Mouse (Mus musculus) frontal cortex, postnatal 36 days (tissue): ENCODE results near the gene Zfp619.
"Not testable (repeated sequence)": the region's sequence is repeated elsewhere in the genome, so short reads cannot be mapped to it uniquely, and the experiment has no call there.

Experiments used
- DNase-seq, 2 experiments: peaks; one replicate each; pipeline ENCODE4 v3.0.0; 2022; ENCODE audit warnings: low spot score in 2 of 2

The Zfp619 gene

DNA sequence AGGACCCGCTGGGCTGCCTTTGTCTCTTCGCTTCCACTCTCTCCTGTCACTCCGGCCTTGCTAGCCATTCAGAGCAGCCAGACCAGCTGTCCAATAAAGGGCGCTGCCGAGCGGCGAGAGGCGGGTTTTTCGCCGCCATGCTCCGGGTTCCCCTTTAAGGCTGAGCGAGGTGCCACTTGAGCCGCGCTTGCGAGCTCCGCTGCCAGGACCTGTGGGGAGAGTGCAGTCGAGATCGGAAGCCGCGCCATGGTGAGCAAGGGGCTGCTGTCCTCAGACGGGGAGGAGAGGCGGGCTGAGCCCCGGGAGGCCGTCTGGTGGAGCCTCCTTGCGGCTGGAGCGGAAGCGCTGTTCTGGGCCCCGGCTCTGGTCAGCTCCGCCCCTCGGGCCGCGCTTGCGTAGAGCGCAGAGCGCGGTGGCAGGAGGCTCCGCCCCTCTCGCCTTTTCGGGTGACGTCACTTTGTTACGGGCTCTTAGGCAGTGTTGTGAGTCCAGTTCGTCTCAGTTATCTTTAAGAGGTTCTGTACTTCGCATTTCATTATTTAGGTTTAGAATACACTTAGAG, at the start of gene Zfp619:
Zfp619 (plus strand) TSS at position 151 of the 562 bp plus-strand sequence.
- peak; percentile 95 for DNase-seq

DNA sequence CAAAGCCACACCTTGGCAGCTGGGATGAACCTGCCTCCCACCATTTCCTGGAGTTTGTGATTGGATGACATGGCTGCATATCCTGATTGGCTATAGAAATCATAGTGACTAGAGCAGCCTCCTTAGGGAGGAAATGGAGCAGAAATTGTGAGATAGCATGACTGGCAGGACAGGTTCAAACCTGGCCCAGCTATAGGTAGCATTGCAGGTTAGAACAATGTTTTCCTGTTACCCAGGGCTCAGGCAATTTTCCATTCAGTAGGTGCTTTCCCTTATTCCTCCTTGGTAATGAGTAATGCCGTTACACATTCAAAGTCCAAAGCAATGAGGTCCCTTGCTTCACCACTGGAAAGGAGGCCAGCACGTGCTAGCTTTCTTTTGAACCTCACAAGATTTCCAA, 38.6 kb upstream of the Zfp619 start:
- no peak for DNase-seq

DNA sequence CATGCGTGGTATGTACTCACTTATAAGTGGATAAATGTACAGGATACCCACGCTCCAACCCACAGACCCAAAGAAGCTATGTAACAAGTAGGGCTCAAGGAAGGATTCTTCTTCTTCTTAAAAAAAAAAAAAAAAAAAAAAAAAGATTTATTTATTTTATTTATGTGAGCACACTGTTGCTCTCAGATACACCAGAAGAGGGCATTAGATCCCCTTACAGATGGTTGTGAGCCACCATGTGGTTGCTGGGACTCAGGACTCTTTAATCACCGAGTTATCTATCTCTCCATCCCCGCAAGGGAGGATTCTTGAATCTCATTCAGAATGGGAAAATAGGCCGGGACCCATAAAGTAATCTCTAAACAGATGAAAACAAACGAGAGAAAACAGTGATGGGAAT, 33.2 kb upstream of the Zfp619 start:
- no peak for DNase-seq

- DNase-seq: no peak
Observed at GRCm38 (mm10) chr7:39487159-39487853, 30.3 kb upstream of the Zfp619 start.

DNA sequence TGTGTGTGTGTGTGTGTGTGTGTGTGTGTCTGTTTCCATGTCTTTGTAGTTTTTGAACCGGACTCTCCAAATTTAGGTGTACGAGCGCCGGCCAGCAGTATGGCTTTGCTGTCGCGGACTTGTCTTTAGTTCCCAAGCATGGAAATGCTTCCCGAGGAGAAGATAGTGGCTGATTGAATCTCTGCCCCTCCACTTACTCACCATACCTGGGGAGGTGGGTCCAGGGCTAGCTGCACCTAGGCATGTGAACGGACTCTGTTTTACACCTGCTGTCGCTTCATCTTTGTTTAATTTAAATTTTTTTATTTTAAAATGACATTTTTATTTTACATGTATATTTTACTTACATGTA, 29.7 kb upstream of the Zfp619 start:
- no peak for DNase-seq

- DNase-seq: no peak
Observed at GRCm38 (mm10) chr7:39494646-39495045, 22.9 kb upstream of the Zfp619 start.

DNA sequence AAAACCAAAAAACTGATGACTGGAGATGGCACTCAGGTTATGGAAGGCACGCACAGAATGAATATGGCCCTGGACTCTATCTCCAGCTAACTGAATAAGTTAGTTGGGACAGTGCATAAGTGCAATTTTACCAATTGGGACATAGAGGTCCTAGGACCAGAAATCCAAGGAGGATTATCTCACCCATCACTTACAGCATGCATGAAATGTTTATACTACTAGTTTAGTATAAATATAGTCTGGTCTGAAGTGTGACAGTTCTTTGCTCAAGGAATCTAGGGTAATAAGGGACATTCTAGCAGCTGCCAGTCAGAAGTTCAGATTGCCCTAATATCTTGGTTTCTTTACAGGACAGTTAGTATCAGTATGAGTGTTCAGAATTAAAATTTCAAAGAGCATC, 13.5 kb upstream of the Zfp619 start:
- no peak for DNase-seq

GRCm38 (mm10) chr7:39518362-39518761, 796 bp downstream of the Zfp619 start:
- DNase-seq: peak; percentile 3 to 8

GRCm38 (mm10) chr7:39523703-39524424, 6.3 kb downstream of the Zfp619 start:
- no peak for DNase-seq

GRCm38 (mm10) chr7:39543151-39543550, 25.6 kb downstream of the Zfp619 start:
- DNase-seq: no peak

DNA sequence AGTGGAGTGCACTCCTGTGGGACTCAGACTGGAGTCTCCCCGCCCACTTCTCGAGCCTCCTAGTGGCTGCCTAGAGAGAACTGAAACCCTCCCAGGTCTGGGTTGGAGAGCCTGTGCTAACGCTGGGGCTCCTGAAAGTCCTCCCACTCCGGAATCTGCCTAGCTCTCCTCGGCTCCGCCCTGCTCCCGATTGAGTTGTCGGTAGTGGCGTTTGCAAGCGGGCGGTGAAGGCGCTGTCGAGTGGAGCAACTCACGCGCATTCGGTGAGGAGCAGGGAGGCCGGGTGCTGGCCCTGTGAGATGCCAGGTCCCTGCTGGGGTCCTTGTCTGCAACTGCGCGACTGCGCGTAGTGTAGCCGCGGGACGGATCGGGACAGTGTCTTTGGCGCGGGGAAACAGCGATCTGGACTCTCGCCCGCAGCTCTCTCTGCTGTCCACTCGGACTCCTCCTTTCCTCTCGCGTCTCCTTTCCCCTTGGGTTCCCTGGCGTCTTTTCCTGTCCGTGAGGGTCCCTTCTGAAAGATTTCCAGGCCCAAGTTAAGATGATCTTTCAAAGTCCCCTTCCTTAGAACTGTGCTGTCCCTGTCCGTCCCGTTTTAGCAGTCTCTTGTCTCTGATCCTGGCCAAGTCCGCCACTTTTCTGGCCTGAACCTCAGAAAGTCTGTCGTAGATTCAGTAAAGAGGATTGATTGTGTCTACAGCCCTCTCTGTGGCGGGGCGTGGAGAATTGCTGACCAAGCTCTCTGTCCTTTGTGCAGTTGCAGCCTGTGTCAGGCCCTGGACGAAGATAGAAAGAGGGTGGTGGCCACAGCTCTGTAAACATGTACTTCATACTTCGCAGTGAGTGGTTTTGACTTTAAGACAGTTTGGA, 26.9 kb downstream of the Zfp619 start:
- DNase-seq: peak; percentile 42 to 49

GRCm38 (mm10) chr7:39545134-39545533, 27.6 kb downstream of the Zfp619 start:
- no peak for DNase-seq

DNA sequence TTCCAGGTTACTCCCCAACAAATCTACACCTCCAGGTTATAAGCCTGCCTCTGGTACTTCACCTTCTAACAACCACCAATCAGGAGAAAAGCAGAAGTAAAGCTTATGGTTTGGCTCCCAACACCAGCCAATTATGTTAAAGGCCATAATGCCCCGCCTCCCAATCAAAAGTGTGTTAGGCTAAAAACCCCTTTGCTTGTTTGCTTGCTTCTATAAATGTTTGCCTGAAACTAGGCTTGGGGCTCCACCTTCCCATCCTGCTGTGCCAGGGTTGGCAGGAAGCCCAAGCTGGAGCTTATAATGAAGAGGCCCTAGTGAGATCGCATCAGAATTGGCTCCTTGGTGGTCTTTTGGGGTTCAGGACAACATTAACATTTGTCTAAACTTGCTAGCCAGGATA, 31.8 kb downstream of the Zfp619 start:
- no peak for DNase-seq

- DNase-seq: peak; percentile 96 to 98
Observed at GRCm38 (mm10) chr7:39551976-39552891, 34.7 kb downstream of the Zfp619 start.

GRCm38 (mm10) chr7:39552993-39553392, 35.4 kb downstream of the Zfp619 start:
- no peak for DNase-seq

GRCm38 (mm10) chr7:39553871-39554270, 36.3 kb downstream of the Zfp619 start:
- DNase-seq: no peak

- DNase-seq: no peak
Observed at GRCm38 (mm10) chr7:39580066-39580465, 62.5 kb downstream of the Zfp619 start.

DNA sequence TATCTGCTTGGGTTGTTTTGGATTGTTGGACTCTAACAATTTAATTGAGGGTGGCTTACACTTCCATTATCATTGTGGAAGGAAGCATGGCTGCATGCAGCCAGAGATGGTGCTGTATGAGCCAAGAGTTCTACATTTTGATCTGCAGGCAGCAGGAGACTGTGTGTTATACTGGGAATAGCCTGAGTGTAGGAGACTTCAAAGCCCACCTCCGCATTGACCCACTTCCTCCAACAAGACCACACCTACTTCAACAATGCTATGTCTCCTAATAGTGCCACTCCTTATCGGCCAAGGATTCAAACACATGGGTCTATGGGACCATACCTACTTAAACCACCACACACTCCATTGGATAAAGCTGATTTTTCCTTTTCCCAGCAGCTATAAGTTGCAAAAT, 63.0 kb downstream of the Zfp619 start:
- no peak for DNase-seq

- not testable (repeated sequence) for DNase-seq
Observed at GRCm38 (mm10) chr7:39586834-39587233, 69.3 kb downstream of the Zfp619 start.

DNA sequence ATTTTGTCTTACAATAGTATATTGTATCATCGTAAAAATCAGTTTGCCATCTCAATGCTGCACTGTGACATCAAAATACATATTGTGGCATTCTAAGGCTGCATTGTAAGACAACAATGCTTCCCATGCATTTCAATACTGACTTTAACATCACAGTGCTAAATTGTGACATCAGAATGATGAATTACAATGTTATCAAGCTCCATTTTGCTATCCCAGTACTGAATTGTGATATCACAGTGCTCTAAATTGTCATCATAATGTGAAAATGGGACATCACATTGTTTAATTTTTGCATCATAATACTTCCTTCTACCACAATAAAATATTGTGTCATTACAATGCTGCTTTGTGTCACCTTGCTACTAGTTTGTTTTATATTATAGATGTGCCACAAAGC, 70.5 kb downstream of the Zfp619 start:
- DNase-seq: no peak

- peak; percentile 40 to 41 for DNase-seq
Observed at GRCm38 (mm10) chr7:39588471-39589041, 71.0 kb downstream of the Zfp619 start.
